Mouse (Mus musculus) G1E (cell line): ENCODE results near the gene Pomp. TPM values are rescaled to one million over a fixed set of nuclear protein-coding genes. Genes with fewer than 3 reads are reported as not detected.

Experiments used
- ATAC-seq: 2 replicates; pipeline ENCODE4 v1.8.0; 2016; ENCODE audit warnings: mild to moderate bottlenecking; ENCODE audit not compliant: insufficient number of reproducible peaks, poor library complexity, low FRiP score, severe bottlenecking; ENCODE audit errors: extremely low read depth
- DNase-seq: peaks from one replicate; pipeline ENCODE4 v3.0.0; 2012; ENCODE audit warnings: low spot score
- H3K27me3 ChIP-seq: 2 replicates; pipeline ENCODE4 v1.6.1; 2012; ENCODE audit warnings: mild to moderate bottlenecking, low read length, inconsistent platforms; ENCODE audit not compliant: insufficient read depth
- H3K36me3 ChIP-seq: replicated peaks from 2 replicates; pipeline ENCODE3; 2012; ENCODE audit warnings: mild to moderate bottlenecking, inconsistent platforms
- H3K4me1 ChIP-seq: 2 replicates; pipeline ENCODE4 v1.6.1; 2012; ENCODE audit warnings: low read depth, low read length, inconsistent platforms, mixed read lengths; ENCODE audit not compliant: insufficient read depth
- H3K4me3 ChIP-seq: 2 replicates; pipeline ENCODE4 v1.5.1; 2012; ENCODE audit warnings: low read depth, mild to moderate bottlenecking, inconsistent platforms, low read length, moderate library complexity, mixed read lengths
- H3K9me3 ChIP-seq: replicated peaks from 2 replicates; pipeline ENCODE4 v1.6.1; 2012; ENCODE audit warnings: inconsistent platforms
- CTCF ChIP-seq: IDR thresholded peaks from 2 replicates; pipeline ENCODE4 v1.5.1; 2012; ENCODE audit warnings: low read depth, low read length, inconsistent platforms, mixed read lengths
- GATA1 ChIP-seq: IDR thresholded peaks from 2 replicates; pipeline ENCODE4 v1.6.1; 2012; ENCODE audit warnings: borderline replicate concordance, low read length, inconsistent platforms, mixed read lengths
- GATA2 ChIP-seq: IDR thresholded peaks from 2 replicates; pipeline ENCODE4 v1.6.1; 2012; ENCODE audit warnings: low read depth, low read length, inconsistent platforms, borderline replicate concordance
- polyA plus RNA-seq: library from polyadenylated mRNA; stranded (reverse); fragments of >175 nt; gene quantifications from 2 replicates; pipeline ENCODE4 v1.2.3, GENCODE M21; 2012
- total RNA-seq, 2 experiments: library from RNA; stranded (forward) in 1 of 2; stranded (reverse) in 1 of 2; fragments of 200-1000 nt in 1 of 2; fragments of >200 nt in 1 of 2; fragmentation: Nextera tagmentation in 1 of 2; gene quantifications; 2 replicates each; pipeline ENCODE4 v1.2.3; 2014 to 2017

Pomp gene
- total and polyA plus RNA-seq, 3 experiments: 18.1 to 224 (median 117) TPM

DNA sequence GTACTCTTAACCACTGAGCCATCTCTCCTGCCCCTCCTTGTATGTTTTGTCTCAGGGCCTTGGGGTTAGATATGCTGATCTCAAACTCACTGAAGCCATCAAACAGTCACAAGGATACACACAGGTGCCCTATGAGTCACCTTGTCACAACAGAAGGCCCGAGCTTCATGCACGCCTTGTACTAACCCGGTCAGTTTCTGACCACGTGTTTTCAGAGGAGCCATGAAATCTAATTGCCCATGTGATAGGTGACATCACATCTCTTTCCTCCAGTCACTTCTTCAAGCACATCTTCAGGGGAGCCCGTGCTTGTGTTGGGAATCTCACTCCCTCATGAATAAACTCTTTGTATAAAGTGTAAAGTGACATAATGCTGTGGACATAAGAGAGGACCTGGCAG lies 64.4 kb downstream of the Pomp start:
- DNase-seq (no peak), ATAC-seq (no peak)
- TF ChIP-seq GATA1 (no peak), GATA2 (no peak), CTCF (no peak)
- H3K36me3 ChIP-seq: no peaks in the 10 kb centered on the region
- H3K4me3 ChIP-seq: no peak overlapping the region
- no peaks in the 10 kb centered on the region for H3K4me1 ChIP-seq
- H3K27me3 ChIP-seq: peaks cover 3% of the 10 kb centered on the region; the same call in 1 of the 2 replicates
- no peaks in the 10 kb centered on the region for H3K9me3 ChIP-seq

Other genes with a start within 250 kb of the Pomp start
- gene Flt1, start 134.4 kb upstream of the Pomp start, total RNA-seq (2014; fragmentation: Nextera tagmentation): 0.15 TPM in 1 of 2 replicates, not detected in the other
- gene Flt1, start 134.4 kb upstream of the Pomp start, total RNA-seq (2017): 0.06 and 0.33 TPM in 2 replicates
- gene Flt1, start 134.4 kb upstream of the Pomp start, polyA plus RNA-seq: 0.03 and 0.04 TPM in 2 replicates
- 39.3 and 55.3 TPM in 2 replicates for gene Slc46a3, start 34.4 kb downstream of the Pomp start, total RNA-seq (2014; fragmentation: Nextera tagmentation)
- gene Slc46a3, start 34.4 kb downstream of the Pomp start, total RNA-seq (2017): 18.1 and 28.3 TPM in 2 replicates
- gene Slc46a3, start 34.4 kb downstream of the Pomp start, polyA plus RNA-seq: 7.7 and 8.0 TPM in 2 replicates
- gene Mtus2, start 96.9 kb downstream of the Pomp start, total RNA-seq (2014; fragmentation: Nextera tagmentation): not detected in 2 replicates
- 0.12 and 1.1 TPM in 2 replicates for gene Mtus2, start 96.9 kb downstream of the Pomp start, total RNA-seq (2017)
- not detected in 2 replicates for gene Mtus2, start 96.9 kb downstream of the Pomp start, polyA plus RNA-seq